Mouse (Mus musculus): ENCODE measurements around the gene Rprml. TPM values are rescaled to one million over a fixed set of nuclear protein-coding genes. Genes with fewer than 3 reads are reported as not detected.

The Rprml gene
- polyA plus RNA-seq, 1 experiment from 2014 or later = 0.19 TPM

GRCm38 (mm10) chr11:103658189-103658588 lies 8.8 kb downstream of the Rprml start:
- Histone ChIP-seq H3K36me3 (ENCODE audit: insufficient read depth, low read length) (no peaks in the 10 kb centered on the region), H3K4me1 (ENCODE audit: insufficient read depth, low read depth, low read length) (no peaks in the 10 kb centered on the region), H3K9me3 (ENCODE audit: low read length) (no peaks in the 10 kb centered on the region), H3K4me2 (replicated peaks; ENCODE audit: low read depth, low read length) (no peak overlapping the region), H3K27ac (ENCODE audit: low read length) (no peak overlapping the region), H3K9ac (replicated peaks; ENCODE audit: low read depth) (no peak overlapping the region), H3K27me3 (replicated peaks; ENCODE audit: insufficient read depth, low read length) (no peaks in the 10 kb centered on the region), H3K4me3 (ENCODE audit: low read depth, low read length) (no peak overlapping the region)
- WGBS = 70% methylated on average over 7 of the region's 7 CpGs
- no peak for ATAC-seq
- no peak for TF ChIP-seq EP300 (IDR thresholded peaks at IDR 0.05)
- TF ChIP-seq CTCF (IDR thresholded peaks at IDR 0.05) = no peak
- no peak for DNase-seq (ENCODE audit: low spot score)

- no peak overlapping the region for H3K9ac ChIP-seq (replicated peaks; ENCODE audit: low read depth)
- WGBS = 49% methylated on average over 4 of the region's 4 CpGs
- H3K4me2 ChIP-seq (replicated peaks; ENCODE audit: low read depth, low read length) = no peak overlapping the region
- ATAC-seq = no peak
- H3K4me3 ChIP-seq (ENCODE audit: low read depth, low read length) = no peak overlapping the region
- no peaks in the 10 kb centered on the region for H3K36me3 ChIP-seq (ENCODE audit: insufficient read depth, low read length)
- H3K27me3 ChIP-seq (replicated peaks; ENCODE audit: insufficient read depth, low read length) = no peaks in the 10 kb centered on the region
- no peak overlapping the region for H3K27ac ChIP-seq (ENCODE audit: low read length)
- no peak for DNase-seq (ENCODE audit: low spot score)
- TF ChIP-seq CTCF (IDR thresholded peaks at IDR 0.05) (no peak), EP300 (IDR thresholded peaks at IDR 0.05) (no peak)
- H3K9me3 ChIP-seq (ENCODE audit: low read length) = no peaks in the 10 kb centered on the region
- H3K4me1 ChIP-seq (ENCODE audit: insufficient read depth, low read depth, low read length) = no peaks in the 10 kb centered on the region
Observed at GRCm38 (mm10) chr11:103661863-103662262, 12.5 kb downstream of the Rprml start.

GRCm38 (mm10) chr11:103662546-103662945 lies 13.2 kb downstream of the Rprml start:
- Histone ChIP-seq H3K4me2 (replicated peaks; ENCODE audit: low read depth, low read length) (no peak overlapping the region), H3K36me3 (ENCODE audit: insufficient read depth, low read length) (no peaks in the 10 kb centered on the region), H3K27ac (ENCODE audit: low read length) (no peak overlapping the region), H3K9ac (replicated peaks; ENCODE audit: low read depth) (no peak overlapping the region), H3K4me3 (ENCODE audit: low read depth, low read length) (no peak overlapping the region), H3K4me1 (ENCODE audit: insufficient read depth, low read depth, low read length) (no peaks in the 10 kb centered on the region), H3K27me3 (replicated peaks; ENCODE audit: insufficient read depth, low read length) (no peaks in the 10 kb centered on the region), H3K9me3 (ENCODE audit: low read length) (no peaks in the 10 kb centered on the region)
- WGBS = 64% methylated on average over 5 of the region's 5 CpGs
- ATAC-seq (no peak), DNase-seq (ENCODE audit: low spot score) (no peak)
- TF ChIP-seq EP300 (IDR thresholded peaks at IDR 0.05) (no peak), CTCF (IDR thresholded peaks at IDR 0.05) (no peak)

- Histone ChIP-seq H3K4me1 (ENCODE audit: insufficient read depth, low read depth, low read length) (no peaks in the 10 kb centered on the region), H3K4me3 (ENCODE audit: low read depth, low read length) (no peak overlapping the region), H3K4me2 (replicated peaks; ENCODE audit: low read depth, low read length) (no peak overlapping the region), H3K27me3 (replicated peaks; ENCODE audit: insufficient read depth, low read length) (no peaks in the 10 kb centered on the region), H3K27ac (ENCODE audit: low read length) (no peak overlapping the region), H3K36me3 (ENCODE audit: insufficient read depth, low read length) (no peaks in the 10 kb centered on the region), H3K9ac (replicated peaks; ENCODE audit: low read depth) (no peak overlapping the region), H3K9me3 (ENCODE audit: low read length) (no peaks in the 10 kb centered on the region)
- no peak for ATAC-seq
- no peak for DNase-seq (ENCODE audit: low spot score)
- 79% methylated on average over 8 of the region's 8 CpGs for WGBS
- no peak for TF ChIP-seq EP300 (IDR thresholded peaks at IDR 0.05)
- no peak for TF ChIP-seq CTCF (IDR thresholded peaks at IDR 0.05)
Observed at GRCm38 (mm10) chr11:103663119-103663518, 13.7 kb downstream of the Rprml start.

- Histone ChIP-seq H3K27me3 (replicated peaks; ENCODE audit: insufficient read depth, low read length) (no peaks in the 10 kb centered on the region), H3K4me3 (ENCODE audit: low read depth, low read length) (no peak overlapping the region), H3K36me3 (ENCODE audit: insufficient read depth, low read length) (no peaks in the 10 kb centered on the region), H3K4me1 (ENCODE audit: insufficient read depth, low read depth, low read length) (no peaks in the 10 kb centered on the region), H3K27ac (ENCODE audit: low read length) (no peak overlapping the region), H3K9me3 (ENCODE audit: low read length) (no peaks in the 10 kb centered on the region), H3K4me2 (replicated peaks; ENCODE audit: low read depth, low read length) (no peak overlapping the region), H3K9ac (replicated peaks; ENCODE audit: low read depth) (no peak overlapping the region)
- DNase-seq (ENCODE audit: low spot score) (no peak), ATAC-seq (no peak)
- WGBS = 73% methylated on average over 1 of the region's 1 CpGs
- no peak for TF ChIP-seq CTCF (IDR thresholded peaks at IDR 0.05)
Observed at GRCm38 (mm10) chr11:103665695-103666094, 16.3 kb downstream of the Rprml start.

DNA sequence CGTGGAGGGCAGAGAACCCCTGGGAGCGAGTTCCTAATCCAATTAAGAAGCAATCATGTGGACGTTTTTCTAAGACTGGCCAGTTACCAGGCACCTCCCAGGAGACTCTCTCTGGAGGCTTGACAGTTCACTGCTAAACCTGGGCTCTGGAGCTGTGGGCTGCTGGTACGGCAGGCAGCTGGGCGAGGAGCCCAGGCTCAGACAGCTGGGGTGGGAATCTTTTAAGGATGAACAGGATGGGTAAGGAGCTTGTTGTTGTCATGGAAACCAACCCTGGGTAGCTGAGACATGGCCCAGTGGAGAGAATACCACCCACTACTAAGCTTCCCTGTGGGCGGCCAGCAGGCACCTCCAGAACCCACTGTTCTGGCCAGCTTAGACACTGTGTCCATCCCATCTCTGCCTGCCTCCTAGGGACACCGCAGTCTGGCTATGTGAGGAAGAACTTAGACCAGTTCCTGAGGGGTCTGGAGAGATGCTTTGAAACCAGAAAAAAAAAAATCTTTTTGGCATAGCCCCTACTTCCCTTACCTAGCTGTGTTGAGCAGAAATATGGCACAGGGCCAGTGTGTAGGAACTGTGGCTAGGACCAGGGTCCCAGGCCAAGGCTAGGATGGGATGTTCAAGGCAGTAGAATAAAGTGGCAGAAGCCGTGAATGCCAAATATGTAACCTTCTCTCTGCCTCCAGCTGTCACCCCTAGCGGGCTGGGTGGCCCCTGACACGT lies 17.0 kb downstream of the Rprml start:
- H3K9me3 ChIP-seq (ENCODE audit: low read length) = no peaks in the 10 kb centered on the region
- TF ChIP-seq EP300 (IDR thresholded peaks at IDR 0.05) = no peak
- no peak overlapping the region for H3K9ac ChIP-seq (replicated peaks; ENCODE audit: low read depth)
- no peak overlapping the region for H3K4me2 ChIP-seq (replicated peaks; ENCODE audit: low read depth, low read length)
- no peaks in the 10 kb centered on the region for H3K27me3 ChIP-seq (replicated peaks; ENCODE audit: insufficient read depth, low read length)
- WGBS = 43% methylated on average over 10 of the region's 10 CpGs
- H3K27ac ChIP-seq (ENCODE audit: low read length) = no peak overlapping the region
- no peak for DNase-seq (ENCODE audit: low spot score)
- ATAC-seq = no peak
- H3K36me3 ChIP-seq (ENCODE audit: insufficient read depth, low read length) = no peaks in the 10 kb centered on the region
- H3K4me3 ChIP-seq (ENCODE audit: low read depth, low read length) = no peak overlapping the region
- no peaks in the 10 kb centered on the region for H3K4me1 ChIP-seq (ENCODE audit: insufficient read depth, low read depth, low read length)
